Mouse (Mus musculus) cerebellum, adult 2 months (tissue): ENCODE results near the gene Lpin3.

Experiments
- CTCF ChIP-seq: fragments of 200-500 bp; IDR thresholded peaks from 2 replicates; pipeline ENCODE4 v1.5.1; 2011; ENCODE audit warnings: low read depth, mild to moderate bottlenecking, control low read depth, low read length, moderate library complexity, borderline replicate concordance; ENCODE audit not compliant: insufficient read depth
- POLR2A ChIP-seq: fragments of 200-500 bp; IDR thresholded peaks from 2 replicates; pipeline ENCODE4 v1.6.1; 2011; ENCODE audit warnings: low read length, control low read depth, borderline replicate concordance; ENCODE audit not compliant: insufficient read depth

DNA sequence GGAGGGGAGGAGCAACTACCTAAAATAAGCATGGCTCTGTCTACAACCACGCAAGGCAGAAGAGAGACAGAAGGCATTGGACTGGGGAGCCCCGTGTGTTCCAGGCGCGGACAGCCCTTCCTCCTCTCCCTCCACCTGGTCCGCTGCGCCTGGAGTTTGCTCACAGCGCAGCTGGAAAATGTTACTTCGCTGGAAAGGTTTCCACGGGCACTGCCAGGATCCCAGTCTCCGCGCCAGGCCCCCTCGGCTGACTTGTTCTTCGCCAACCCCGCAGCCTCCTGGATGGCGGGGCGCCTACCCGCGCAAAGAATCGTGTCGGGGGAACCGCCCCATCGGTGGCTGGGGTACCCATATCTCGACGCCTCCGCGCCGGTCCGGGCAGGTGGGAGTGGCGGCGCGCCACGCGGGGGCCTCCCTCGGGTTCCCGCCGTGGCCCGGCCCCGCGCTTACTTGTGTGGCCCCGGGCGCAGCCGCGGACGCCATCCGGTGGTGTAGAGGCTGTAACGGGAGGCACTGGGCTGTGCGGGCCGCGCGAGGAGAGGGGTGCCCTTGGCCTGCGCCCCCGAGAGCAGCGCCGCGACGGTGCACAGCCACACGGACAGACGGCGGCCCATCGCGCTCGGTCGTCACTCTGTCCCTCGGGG lies 31.2 kb downstream of the Lpin3 start:
- TF ChIP-seq CTCF = no peak
- TF ChIP-seq POLR2A = peak; percentile 44; the same call in 1 of the 2 replicates
